Mouse (Mus musculus) gonadal fat pad, adult 2 months (tissue): Measurements from ENCODE around the gene H2-DMb2. TPM values are rescaled to one million over a fixed set of nuclear protein-coding genes. Genes with fewer than 3 reads are reported as not detected.

Experiments used
- polyA plus RNA-seq: library from polyadenylated mRNA; depleted of rRNA; stranded (reverse); fragments of >200 nt; gene quantifications from 2 replicates; pipeline ENCODE4 v1.2.3, GENCODE M21; 2012; rRNA removed

Gene H2-DMb2
- polyA plus RNA-seq, 1 experiment, result 51.4 TPM

Other genes starting within 250 kb of the H2-DMb2 start
- not detected in 2 replicates for gene Platr17, start 238.2 kb upstream of the H2-DMb2 start, polyA plus RNA-seq
- gene Daxx, start 233.9 kb upstream of the H2-DMb2 start, polyA plus RNA-seq, result 36.7 and 45.8 TPM in 2 replicates
- 148 and 171 TPM in 2 replicates for gene Tapbp, start 227.4 kb upstream of the H2-DMb2 start, polyA plus RNA-seq
- 46.7 and 60.7 TPM in 2 replicates for gene Zbtb22, start 227.4 kb upstream of the H2-DMb2 start, polyA plus RNA-seq
- 117 and 144 TPM in 2 replicates for gene Rgl2, start 213.8 kb upstream of the H2-DMb2 start, polyA plus RNA-seq
- 24.1 and 37.0 TPM in 2 replicates for gene Pfdn6, start 203.0 kb upstream of the H2-DMb2 start, polyA plus RNA-seq
- 14.9 and 18.1 TPM in 2 replicates for gene Wdr46, start 202.6 kb upstream of the H2-DMb2 start, polyA plus RNA-seq
- 8.1 and 8.7 TPM in 2 replicates for gene B3galt4, start 191.8 kb upstream of the H2-DMb2 start, polyA plus RNA-seq
- gene Vps52, start 187.5 kb upstream of the H2-DMb2 start, polyA plus RNA-seq, result 54.5 and 62.2 TPM in 2 replicates
- gene Rps18, start 187.3 kb upstream of the H2-DMb2 start, polyA plus RNA-seq, result 683 and 816 TPM in 2 replicates
- gene H2-K1, start 143.0 kb upstream of the H2-DMb2 start, polyA plus RNA-seq, result 2,228 and 2,761 TPM in 2 replicates
- gene Ring1, start 118.6 kb upstream of the H2-DMb2 start, polyA plus RNA-seq, result 29.4 and 29.6 TPM in 2 replicates
- 75.6 and 95.1 TPM in 2 replicates for gene H2-Ke6, start 115.2 kb upstream of the H2-DMb2 start, polyA plus RNA-seq
- 207 and 240 TPM in 2 replicates for gene Slc39a7, start 111.6 kb upstream of the H2-DMb2 start, polyA plus RNA-seq
- gene Rxrb, start 111.5 kb upstream of the H2-DMb2 start, polyA plus RNA-seq, result 51.3 and 53.0 TPM in 2 replicates
- gene Col11a2, start 103.9 kb upstream of the H2-DMb2 start, polyA plus RNA-seq, result 0.69 and 1.0 TPM in 2 replicates
- 2.1 and 2.5 TPM in 2 replicates for gene H2-Oa, start 51.0 kb upstream of the H2-DMb2 start, polyA plus RNA-seq
- 73.0 and 74.6 TPM in 2 replicates for gene H2-DMa, start 23.8 kb upstream of the H2-DMb2 start, polyA plus RNA-seq
- gene Brd2, start 20.7 kb upstream of the H2-DMb2 start, polyA plus RNA-seq, result 110 and 117 TPM in 2 replicates
- 87.5 and 107 TPM in 2 replicates for gene H2-DMb1, start 9.8 kb downstream of the H2-DMb2 start, polyA plus RNA-seq
- 23.3 and 27.8 TPM in 2 replicates for gene Tap1, start 44.2 kb downstream of the H2-DMb2 start, polyA plus RNA-seq
- gene Psmb9, start 44.5 kb downstream of the H2-DMb2 start, polyA plus RNA-seq, result 32.1 and 32.8 TPM in 2 replicates
- 56.3 and 58.9 TPM in 2 replicates for gene Psmb8, start 54.4 kb downstream of the H2-DMb2 start, polyA plus RNA-seq
- gene Tap2, start 60.2 kb downstream of the H2-DMb2 start, polyA plus RNA-seq, result 28.0 and 33.7 TPM in 2 replicates
- 2.6 and 3.5 TPM in 2 replicates for gene H2-Ob, start 95.6 kb downstream of the H2-DMb2 start, polyA plus RNA-seq
- 534 and 583 TPM in 2 replicates for gene H2-Ab1, start 114.4 kb downstream of the H2-DMb2 start, polyA plus RNA-seq
- 306 and 360 TPM in 2 replicates for gene H2-Aa, start 144.5 kb downstream of the H2-DMb2 start, polyA plus RNA-seq
- gene H2-Eb1, start 162.6 kb downstream of the H2-DMb2 start, polyA plus RNA-seq, result 161 and 168 TPM in 2 replicates
- gene H2-Eb2, start 182.4 kb downstream of the H2-DMb2 start, polyA plus RNA-seq, result 0.05 and 0.06 TPM in 2 replicates
- 0.62 and 0.66 TPM in 2 replicates for gene Btnl2, start 211.5 kb downstream of the H2-DMb2 start, polyA plus RNA-seq
- gene Btnl1, start 233.8 kb downstream of the H2-DMb2 start, polyA plus RNA-seq, result 0.06 and 0.07 TPM in 2 replicates